Mouse (Mus musculus) neural tube, embryonic 14.5 days (tissue): ENCODE data around the gene Capn2. TPM values are rescaled to one million over a fixed set of nuclear protein-coding genes. Genes with fewer than 3 reads are reported as not detected.
A peak's percentile ranks its signal among the peaks of the same experiment; 100 is the strongest.

Source experiments
- ATAC-seq: fragments of 200-750 bp; cut with Nextera tagmentation; 2 replicates; pipeline ENCODE4 v1.8.0; 2017; ENCODE audit warnings: low read depth, mild to moderate bottlenecking, moderate TSS enrichment, moderate library complexity
- H3K27ac ChIP-seq: fragments of 300-500 bp; sonication (generic); 2 replicates; pipeline ENCODE4 v1.5.1; 2014; ENCODE audit warnings: low read depth, mild to moderate bottlenecking, control low read depth, low read length, moderate library complexity, mixed read lengths
- H3K27me3 ChIP-seq: fragments of 300-500 bp; sonication (generic); 2 replicates; pipeline ENCODE4 v1.6.1; 2014; ENCODE audit warnings: low read length; ENCODE audit not compliant: control insufficient read depth, insufficient read depth
- H3K36me3 ChIP-seq: fragments of 300-500 bp; sonication (generic); 2 replicates; pipeline ENCODE4 v1.6.1; 2014; ENCODE audit warnings: low read length, mixed read lengths; ENCODE audit not compliant: control insufficient read depth, insufficient read depth
- H3K4me1 ChIP-seq: fragments of 300-500 bp; sonication (generic); 2 replicates; pipeline ENCODE4 v1.6.1; 2014; ENCODE audit warnings: low read length; ENCODE audit not compliant: control insufficient read depth, insufficient read depth
- H3K4me2 ChIP-seq: fragments of 300-500 bp; sonication (generic); 2 replicates; pipeline ENCODE4 v1.6.1; 2014; ENCODE audit warnings: mild to moderate bottlenecking, low read depth, low read length, control low read depth
- H3K4me3 ChIP-seq: fragments of 300-500 bp; sonication (generic); 2 replicates; pipeline ENCODE4 v1.5.1; 2014; ENCODE audit warnings: low read depth, low read length, control low read depth, mixed read lengths
- H3K9ac ChIP-seq: fragments of 300-500 bp; sonication (generic); replicated peaks from 2 replicates; pipeline ENCODE4 v1.6.1; 2014; ENCODE audit warnings: low read depth, mild to moderate bottlenecking, control low read depth, low read length, mixed read lengths
- H3K9me3 ChIP-seq: fragments of 300-500 bp; sonication (generic); 2 replicates; pipeline ENCODE4 v1.6.1; 2016; ENCODE audit warnings: low read length; ENCODE audit not compliant: control insufficient read depth
- whole genome bisulfite sequencing: fragments of 180-500 bp; shearing (Covaris S2); extraction: QIAGEN DNeasy Blood & Tissue Kit; methylation state at CpG from one replicate; pipeline ENCODE4 v1.1.7; 2014; 5-methylcytosine and 5-hydroxymethylcytosine counted together
- polyA plus RNA-seq: library from polyadenylated mRNA; unstranded; fragments of >200 nt; fragmentation: Nextera tagmentation; extraction: Ambion mirVana; gene quantifications from 2 replicates; pipeline ENCODE4 v1.2.1, GENCODE M21; 2014

Capn2 gene
- polyA plus RNA-seq, 1 experiment from 2014 or later = 64.8 TPM

GRCm38 (mm10) chr1:182527921-182528858 lies 10.8 kb upstream of the Capn2 start:
- Histone ChIP-seq H3K4me2 (peak overlapping the region; percentile 26; the same call in 1 of the 2 replicates), H3K36me3 (no peaks in the 10 kb centered on the region), H3K4me1 (0 out of 2 replicates have a peak, but pooled peaks cover 4% of the 10 kb centered on the region), H3K27me3 (no peaks in the 10 kb centered on the region; the same call in 1 of the 2 replicates), H3K9ac (no peak overlapping the region), H3K4me3 (no peak overlapping the region), H3K9me3 (no peaks in the 10 kb centered on the region), H3K27ac (no peak overlapping the region)
- ATAC-seq = peak; percentile 44; the same call in 1 of the 2 replicates
- WGBS = 5% methylated on average over 19 of the region's 19 CpGs

GRCm38 (mm10) chr1:182527261-182527766 lies 9.9 kb upstream of the Capn2 start:
- Histone ChIP-seq H3K9me3 (no peaks in the 10 kb centered on the region), H3K4me2 (no peak overlapping the region), H3K9ac (no peak overlapping the region), H3K27me3 (no peaks in the 10 kb centered on the region; the same call in 1 of the 2 replicates), H3K4me1 (0 out of 2 replicates have a peak, but pooled peaks cover 4% of the 10 kb centered on the region), H3K4me3 (no peak overlapping the region), H3K27ac (no peak overlapping the region), H3K36me3 (no peaks in the 10 kb centered on the region)
- 46% methylated on average over 13 of the region's 13 CpGs for WGBS
- no peak for ATAC-seq

GRCm38 (mm10) chr1:182525601-182526000 lies 8.2 kb upstream of the Capn2 start:
- Histone ChIP-seq H3K4me3 (no peak overlapping the region), H3K9ac (no peak overlapping the region), H3K9me3 (no peaks in the 10 kb centered on the region), H3K27me3 (no peaks in the 10 kb centered on the region; the same call in 1 of the 2 replicates), H3K27ac (no peak overlapping the region), H3K4me2 (no peak overlapping the region), H3K4me1 (0 out of 2 replicates have a peak, but pooled peaks cover 4% of the 10 kb centered on the region), H3K36me3 (no peaks in the 10 kb centered on the region)
- no peak for ATAC-seq
- WGBS = 89% methylated on average over 3 of the region's 3 CpGs

DNA sequence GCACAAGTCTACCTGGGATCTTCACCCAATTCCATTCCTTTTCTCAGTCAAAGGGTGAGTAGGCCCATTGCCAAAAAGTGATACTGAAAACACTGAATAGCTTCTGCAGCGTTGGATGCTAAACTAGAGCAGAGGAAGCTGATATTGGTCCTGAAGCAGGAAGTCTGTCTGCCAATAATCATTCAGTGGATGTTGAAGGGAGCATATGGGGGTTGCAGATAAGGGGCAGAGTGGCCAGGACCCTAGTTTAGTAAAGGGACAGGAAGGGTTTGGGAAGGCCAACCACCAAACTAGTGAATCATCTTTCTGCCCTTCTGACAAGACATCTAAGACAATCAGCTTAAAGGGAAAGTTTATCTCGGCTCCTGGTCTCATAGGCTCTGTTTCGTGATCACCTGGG lies 6.3 kb upstream of the Capn2 start:
- H3K4me1 ChIP-seq = 0 out of 2 replicates have a peak, but pooled peaks cover 2% of the 10 kb centered on the region

DNA sequence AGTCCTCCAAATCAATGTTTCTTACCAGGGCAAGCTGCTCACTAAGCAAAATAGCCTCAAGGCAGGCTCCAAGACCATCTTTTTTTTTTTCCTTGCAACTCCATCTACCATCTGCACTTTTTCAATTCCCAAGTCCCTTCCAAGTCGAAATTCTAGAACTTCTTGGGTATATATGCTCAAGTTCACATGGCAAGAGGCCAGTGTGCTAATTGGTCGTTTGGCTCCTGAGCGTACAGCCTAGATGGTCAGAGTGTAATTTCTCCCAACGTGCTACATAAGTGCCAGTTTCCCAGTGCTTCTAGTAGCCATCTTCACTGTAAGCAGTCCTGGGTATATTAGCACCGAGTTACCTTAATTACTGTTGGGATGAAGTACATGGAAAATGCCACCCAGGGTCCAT lies 5.6 kb upstream of the Capn2 start:
- no peak overlapping the region for H3K4me3 ChIP-seq
- no peak overlapping the region for H3K4me2 ChIP-seq
- no peaks in the 10 kb centered on the region for H3K36me3 ChIP-seq
- no peaks in the 10 kb centered on the region for H3K9me3 ChIP-seq
- no peak overlapping the region for H3K27ac ChIP-seq
- H3K9ac ChIP-seq = no peak overlapping the region
- no peaks in the 10 kb centered on the region for H3K4me1 ChIP-seq
- ATAC-seq = no peak
- no peaks in the 10 kb centered on the region; the same call in 1 of the 2 replicates for H3K27me3 ChIP-seq
- WGBS = 80% methylated on average over 5 of the region's 5 CpGs

More for the DNA sequence above, 6.3 kb upstream of the Capn2 start:
- Histone ChIP-seq H3K9me3 (no peaks in the 10 kb centered on the region), H3K36me3 (no peaks in the 10 kb centered on the region), H3K9ac (no peak overlapping the region), H3K4me2 (no peak overlapping the region), H3K4me3 (no peak overlapping the region), H3K27ac (no peak overlapping the region), H3K27me3 (no peaks in the 10 kb centered on the region; the same call in 1 of the 2 replicates)
- 79% methylated on average over 3 of the region's 3 CpGs for WGBS
- ATAC-seq = no peak

- Histone ChIP-seq H3K4me2 (no peak overlapping the region), H3K27me3 (no peaks in the 10 kb centered on the region), H3K9me3 (no peaks in the 10 kb centered on the region), H3K9ac (no peak overlapping the region), H3K36me3 (no peaks in the 10 kb centered on the region), H3K4me1 (peaks cover 5% of the 10 kb centered on the region), H3K4me3 (no peak overlapping the region), H3K27ac (no peak overlapping the region)
- WGBS = 71% methylated on average over 8 of the region's 8 CpGs
- ATAC-seq = no peak
Observed at GRCm38 (mm10) chr1:182520938-182521500, 3.6 kb upstream of the Capn2 start.

DNA sequence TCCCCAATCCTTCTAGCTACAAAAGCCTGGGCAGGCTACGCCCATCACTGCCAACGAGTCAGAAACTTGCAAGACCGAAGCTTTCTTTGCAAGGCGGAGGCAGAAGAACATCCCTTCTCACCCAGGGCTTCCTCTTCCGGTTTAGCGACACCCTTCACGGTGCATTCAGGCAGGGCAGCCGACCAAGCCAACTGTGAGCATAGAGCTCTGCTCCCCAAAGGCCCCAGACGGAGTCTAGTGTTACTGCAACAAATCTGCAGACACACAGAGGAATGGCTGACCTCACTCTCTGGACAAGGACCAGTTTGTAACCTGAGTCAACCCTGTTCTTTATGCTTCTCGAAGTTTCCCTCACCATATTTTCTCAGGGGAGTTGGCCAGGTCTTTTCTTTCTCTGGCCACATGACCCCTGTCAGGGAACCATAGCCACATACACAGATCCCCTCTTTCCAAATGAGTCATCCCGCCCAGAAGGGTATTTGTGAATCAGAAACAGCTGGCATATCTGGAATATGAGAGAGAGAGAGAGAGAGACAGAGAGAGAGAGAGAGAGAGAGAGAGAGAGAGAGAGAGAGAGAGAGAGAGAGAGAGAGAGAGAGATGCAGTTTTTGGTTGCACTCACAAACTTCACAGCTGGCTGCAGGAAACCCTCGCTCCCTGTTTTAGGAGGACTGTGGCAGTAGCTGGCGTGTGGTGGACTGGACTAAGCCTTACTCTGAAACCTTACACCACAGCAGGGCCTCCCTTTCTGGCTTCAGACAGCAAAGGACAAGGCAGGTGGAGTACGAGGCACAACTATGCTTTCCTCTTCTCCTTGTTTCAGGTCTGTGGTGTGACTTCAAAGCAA lies 2.9 kb upstream of the Capn2 start:
- Histone ChIP-seq H3K27ac (no peak overlapping the region), H3K27me3 (no peaks in the 10 kb centered on the region), H3K9ac (no peak overlapping the region), H3K4me1 (peaks cover 7% of the 10 kb centered on the region), H3K4me2 (no peak overlapping the region), H3K4me3 (no peak overlapping the region), H3K9me3 (no peaks in the 10 kb centered on the region), H3K36me3 (no peaks in the 10 kb centered on the region)
- 37% methylated on average over 14 of the region's 14 CpGs for WGBS
- no peak for ATAC-seq

GRCm38 (mm10) chr1:182519341-182519740 lies 1.9 kb upstream of the Capn2 start:
- ATAC-seq = no peak

More at GRCm38 (mm10) chr1:182519341-182519740, 1.9 kb upstream of the Capn2 start:
- 74% methylated on average over 5 of the region's 5 CpGs for WGBS
- no peaks in the 10 kb centered on the region for H3K27me3 ChIP-seq
- no peaks in the 10 kb centered on the region for H3K9me3 ChIP-seq
- peaks cover 7% of the 10 kb centered on the region for H3K4me1 ChIP-seq
- H3K9ac ChIP-seq = no peak overlapping the region
- H3K27ac ChIP-seq = no peak overlapping the region
- H3K4me3 ChIP-seq = no peak overlapping the region
- H3K36me3 ChIP-seq = no peaks in the 10 kb centered on the region
- no peak overlapping the region for H3K4me2 ChIP-seq
